Mouse (Mus musculus) small intestine, adult 2 months (tissue): ENCODE results near the gene Pard3b.

Source experiments
- CTCF ChIP-seq: fragments of 200-500 bp; IDR thresholded peaks from 2 replicates; pipeline ENCODE4 v1.5.1; 2012; ENCODE audit warnings: low read depth, mild to moderate bottlenecking, control low read depth, inconsistent platforms, low read length, moderate library complexity, mixed read lengths; ENCODE audit not compliant: insufficient replicate concordance, insufficient read length; ENCODE audit errors: extremely low read depth
- POLR2A ChIP-seq: fragments of 200-500 bp; IDR thresholded peaks from 2 replicates; pipeline ENCODE4 v1.6.1; 2012; ENCODE audit warnings: low read depth, mild to moderate bottlenecking, control low read depth, inconsistent platforms, low read length, moderate library complexity

DNA sequence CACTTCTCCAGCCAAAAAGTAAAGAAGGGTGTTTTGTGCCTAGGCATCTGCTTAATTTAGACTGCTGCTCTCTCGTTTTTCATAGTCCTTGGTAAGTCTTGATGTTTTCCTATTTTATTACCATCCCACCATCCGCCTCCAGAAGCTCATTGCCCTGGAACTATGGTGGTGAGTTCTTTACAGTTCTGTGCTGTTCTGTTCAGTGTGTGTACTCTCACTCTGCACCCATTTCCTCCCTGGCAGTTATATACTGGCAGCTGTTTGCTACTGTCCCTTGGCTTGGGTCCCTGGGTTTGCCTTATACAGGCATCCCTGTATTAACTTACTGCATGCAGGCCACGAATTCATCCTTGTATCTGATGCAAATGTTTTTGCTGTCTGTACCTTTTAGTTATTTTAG, 956.8 kb downstream of the Pard3b start:
- no peak for TF ChIP-seq CTCF
- no peak for TF ChIP-seq POLR2A
